Mouse (Mus musculus) cortical plate, adult 2 months (tissue): ENCODE data around the gene Ccdc54.

Source experiments
- CTCF ChIP-seq: fragments of 200-500 bp; IDR thresholded peaks from 2 replicates; pipeline ENCODE4 v1.5.1; 2011; ENCODE audit warnings: mild to moderate bottlenecking, control low read depth, low read length; ENCODE audit not compliant: insufficient read depth; ENCODE audit errors: extremely low read depth
- POLR2A ChIP-seq: fragments of 200-500 bp; IDR thresholded peaks from 2 replicates; pipeline ENCODE4 v1.6.1; 2011; ENCODE audit warnings: mild to moderate bottlenecking, low read length, control low read depth; ENCODE audit not compliant: insufficient read depth; ENCODE audit errors: extremely low read depth

GRCm38 (mm10) chr16:50542554-50543333 lies 48.2 kb downstream of the Ccdc54 start:
- TF ChIP-seq CTCF: peak; percentile 44; the same call in 1 of the 2 replicates
- no peak for TF ChIP-seq POLR2A
